Mouse (Mus musculus) hindbrain, embryonic 11.5 days (tissue): ENCODE results near the gene Zfp523. TPM values are rescaled to one million over a fixed set of nuclear protein-coding genes. Genes with fewer than 3 reads are reported as not detected.

Experiments used
- ATAC-seq: fragments of 200-750 bp; cut with Nextera tagmentation; 2 replicates; pipeline ENCODE4 v1.8.0; 2017; ENCODE audit warnings: mild to moderate bottlenecking, moderate TSS enrichment, moderate library complexity; ENCODE audit not compliant: low FRiP score
- DNase-seq: peaks from one replicate; pipeline ENCODE4 v3.0.0-alpha.2; 2015; ENCODE audit warnings: low spot score
- H3K27ac ChIP-seq: fragments of 300-500 bp; sonication (generic); 2 replicates; pipeline ENCODE4 v1.5.1; 2014; ENCODE audit warnings: mild to moderate bottlenecking, low read depth, low read length
- H3K27me3 ChIP-seq: fragments of 300-500 bp; sonication (generic); 2 replicates; pipeline ENCODE4 v1.6.1; 2014; ENCODE audit warnings: mild to moderate bottlenecking, low read length, moderate library complexity, mixed read lengths; ENCODE audit not compliant: control insufficient read depth, insufficient read depth
- H3K36me3 ChIP-seq: fragments of 300-500 bp; sonication (generic); 2 replicates; pipeline ENCODE4 v1.6.1; 2014; ENCODE audit warnings: mild to moderate bottlenecking, low read length, moderate library complexity, mixed read lengths; ENCODE audit not compliant: control insufficient read depth, insufficient read depth
- H3K4me1 ChIP-seq: fragments of 300-500 bp; sonication (generic); replicated peaks from 2 replicates; pipeline ENCODE4 v1.6.1; 2014; ENCODE audit warnings: low read length, mixed read lengths; ENCODE audit not compliant: control insufficient read depth, insufficient read depth
- H3K4me2 ChIP-seq: fragments of 300-500 bp; sonication (generic); replicated peaks from 2 replicates; pipeline ENCODE4 v1.6.1; 2014; ENCODE audit warnings: mild to moderate bottlenecking, low read depth, low read length
- H3K4me3 ChIP-seq: fragments of 300-500 bp; sonication (generic); 2 replicates; pipeline ENCODE4 v1.5.1; 2014; ENCODE audit warnings: low read depth, low read length
- H3K9ac ChIP-seq: fragments of 300-500 bp; sonication (generic); 2 replicates; pipeline ENCODE4 v1.6.1; 2014; ENCODE audit warnings: low read depth, low read length
- H3K9me3 ChIP-seq: fragments of 300-500 bp; sonication (generic); 2 replicates; pipeline ENCODE4 v1.6.1; 2016; ENCODE audit warnings: low read length; ENCODE audit not compliant: control insufficient read depth
- WGBS: fragments of 180-500 bp; shearing (Covaris S2); extraction: QIAGEN DNeasy Blood & Tissue Kit; methylation state at CpG from one replicate; pipeline ENCODE4 v1.1.7; 2014; 5-methylcytosine and 5-hydroxymethylcytosine counted together
- polyA plus RNA-seq: library from polyadenylated mRNA; unstranded; fragments of >200 nt; fragmentation: Nextera tagmentation; extraction: Ambion mirVana; gene quantifications from 2 replicates; pipeline ENCODE4 v1.2.1, GENCODE M21; 2014

Gene Zfp523
- polyA plus RNA-seq, 1 experiment from 2014 or later: 29.5 TPM

- 87% methylated on average over 12 of the region's 12 CpGs for WGBS
- DNase-seq (no peak), ATAC-seq (no peak)
- Histone ChIP-seq H3K4me1 (no peaks in the 10 kb centered on the region), H3K36me3 (no peaks in the 10 kb centered on the region), H3K9ac (0 out of 2 replicates have a peak overlapping the region, but pooled peaks have one; percentile 11), H3K27ac (no peak overlapping the region), H3K27me3 (no peaks in the 10 kb centered on the region), H3K4me3 (no peak overlapping the region), H3K9me3 (no peaks in the 10 kb centered on the region), H3K4me2 (no peak overlapping the region)
These were observed 72.1 kb downstream of the Zfp523 start for GRCm38 (mm10) chr17:28249062-28249461.

- Histone ChIP-seq H3K4me3 (no peak overlapping the region), H3K4me2 (no peak overlapping the region), H3K27ac (no peak overlapping the region), H3K4me1 (no peaks in the 10 kb centered on the region), H3K27me3 (no peaks in the 10 kb centered on the region), H3K9me3 (no peaks in the 10 kb centered on the region), H3K9ac (no peak overlapping the region), H3K36me3 (no peaks in the 10 kb centered on the region)
- DNase-seq (no peak), ATAC-seq (no peak)
- 88% methylated on average over 12 of the region's 12 CpGs for WGBS
These were observed 74.8 kb downstream of the Zfp523 start for GRCm38 (mm10) chr17:28251579-28252280.

- Histone ChIP-seq H3K4me2 (no peak overlapping the region), H3K9me3 (no peaks in the 10 kb centered on the region), H3K36me3 (no peaks in the 10 kb centered on the region), H3K4me1 (no peaks in the 10 kb centered on the region), H3K4me3 (no peak overlapping the region), H3K27me3 (no peaks in the 10 kb centered on the region), H3K27ac (no peak overlapping the region), H3K9ac (no peak overlapping the region)
- WGBS: 88% methylated on average over 5 of the region's 5 CpGs
- DNase-seq (no peak), ATAC-seq (no peak)
These were observed 75.3 kb downstream of the Zfp523 start for GRCm38 (mm10) chr17:28252281-28252648.

GRCm38 (mm10) chr17:28253216-28253615, 76.3 kb downstream of the Zfp523 start:
- Histone ChIP-seq H3K9me3 (no peaks in the 10 kb centered on the region), H3K9ac (no peak overlapping the region), H3K4me3 (no peak overlapping the region), H3K27ac (no peak overlapping the region), H3K4me2 (no peak overlapping the region), H3K27me3 (no peaks in the 10 kb centered on the region), H3K4me1 (no peaks in the 10 kb centered on the region), H3K36me3 (no peaks in the 10 kb centered on the region)
- ATAC-seq: no peak
- DNase-seq: peak; percentile 10
- 74% methylated on average over 7 of the region's 7 CpGs for WGBS

GRCm38 (mm10) chr17:28254804-28255203, 77.9 kb downstream of the Zfp523 start:
- Histone ChIP-seq H3K9ac (no peak overlapping the region), H3K4me1 (no peaks in the 10 kb centered on the region), H3K27me3 (no peaks in the 10 kb centered on the region), H3K36me3 (no peaks in the 10 kb centered on the region), H3K4me3 (no peak overlapping the region), H3K9me3 (no peaks in the 10 kb centered on the region), H3K27ac (no peak overlapping the region), H3K4me2 (no peak overlapping the region)
- ATAC-seq (no peak), DNase-seq (no peak)
- WGBS: 77% methylated on average over 4 of the region's 4 CpGs

Other genes starting within 250 kb of the Zfp523 start
- gene Tcp11, start 96.5 kb upstream of the Zfp523 start, polyA plus RNA-seq: 0.99 and 1.3 TPM in 2 replicates
- 8.0 and 8.6 TPM in 2 replicates for gene Scube3, start 35.0 kb upstream of the Zfp523 start, polyA plus RNA-seq
- 1.8 and 2.9 TPM in 2 replicates for gene Def6, start 30.6 kb downstream of the Zfp523 start, polyA plus RNA-seq
- gene Ppard, start 55.6 kb downstream of the Zfp523 start, polyA plus RNA-seq: 1.7 and 3.5 TPM in 2 replicates
- gene Fance, start 136.4 kb downstream of the Zfp523 start, polyA plus RNA-seq: 18.7 and 22.5 TPM in 2 replicates
- 445 and 475 TPM in 2 replicates for gene Rpl10a, start 151.3 kb downstream of the Zfp523 start, polyA plus RNA-seq
- gene Tead3, start 173.7 kb downstream of the Zfp523 start, polyA plus RNA-seq: 3.7 and 5.1 TPM in 2 replicates
- gene Tulp1, start 188.1 kb downstream of the Zfp523 start, polyA plus RNA-seq: 2.9 and 4.1 TPM in 2 replicates